ENCODE assay signal across 29 mouse cellular contexts in genomic region chrX:9256766-9257165, GRCm38 (mm10). TPM values are rescaled to one million over a fixed set of nuclear protein-coding genes. Genes with fewer than 3 reads are reported as not detected.
A peak's percentile ranks its signal among the peaks of the same experiment; 100 is the strongest.
DNase-seq lines count a peak whose midpoint lies in the region; ATAC-seq and TF ChIP-seq lines count a peak whose summit lies in the region.
"Had no signal": no experiment of that assay in that cellular context is flagged by ENCODE, and none has a peak within 500 bp of the region (broad histone marks: within the 10 kb centered on the region; RNA-seq: fewer than 3 reads in every experiment).

Gene Gm14862, minus strand, starts transcription at chrX:9256899.

- no peaks in the 10 kb centered on the region for H3K9me3 ChIP-seq in heart, embryonic 13.5 days
- no peaks in the 10 kb centered on the region for H3K9me3 ChIP-seq in liver, embryonic 13.5 days (replicated peaks)
- no peaks in the 10 kb centered on the region for H3K9me3 ChIP-seq in midbrain, embryonic 16.5 days (replicated peaks; ENCODE audit: control insufficient read depth, low read length, poor library complexity, severe bottlenecking)
- H3K9me3 ChIP-seq: embryonic facial prominence, embryonic 15.5 days; heart, embryonic 10.5 days; midbrain, embryonic 12.5 days had no signal

- peak within 1 kb of the TSS; percentile 27; the same call in 1 of the 2 replicates for H3K4me2 ChIP-seq in heart, embryonic 13.5 days
- H3K4me2 ChIP-seq in liver, embryonic 13.5 days: peak within 1 kb of the TSS; percentile 55
- no peak within 1 kb of the TSS for H3K4me2 ChIP-seq in midbrain, embryonic 16.5 days (ENCODE audit: low read length)
- H3K4me2 ChIP-seq: embryonic facial prominence, embryonic 15.5 days; midbrain, embryonic 12.5 days had no signal

- H3K79me2 ChIP-seq in heart, adult 2 months (replicated peaks; ENCODE audit: control insufficient read depth, insufficient read depth, low read length): no peaks in the 10 kb centered on the region

- intact Hi-C loops in heart, adult 2 months (cut with DNase I): no loop called here

- no peak within 1 kb of the TSS for H3K27ac ChIP-seq in heart, embryonic 13.5 days (replicated peaks)
- no peak within 1 kb of the TSS for H3K27ac ChIP-seq in heart, adult 2 months
- H3K27ac ChIP-seq in liver, embryonic 13.5 days: peak within 1 kb of the TSS; percentile 88
- no peak within 1 kb of the TSS for H3K27ac ChIP-seq in midbrain, embryonic 16.5 days (ENCODE audit: low read length)
- H3K27ac ChIP-seq: embryonic facial prominence, embryonic 15.5 days; heart, embryonic 10.5 days; layer of hippocampus, adult 2 months; midbrain, embryonic 12.5 days had no signal

- no peak within 1 kb of the TSS for H3K9ac ChIP-seq in heart, embryonic 13.5 days
- no peak within 1 kb of the TSS for H3K9ac ChIP-seq in heart, adult 2 months (ENCODE audit: low read depth, low read length)
- H3K9ac ChIP-seq in liver, embryonic 13.5 days: peak within 1 kb of the TSS; percentile 70
- H3K9ac ChIP-seq in midbrain, embryonic 16.5 days (ENCODE audit: low read depth, low read length): no peak within 1 kb of the TSS
- H3K9ac ChIP-seq: embryonic facial prominence, embryonic 15.5 days; forebrain, postnatal 0 days; midbrain, embryonic 12.5 days had no signal

- no peak for DNase-seq in heart, adult 2 months
- peak; percentile 43 for DNase-seq in liver, embryonic 13.5 days
- DNase-seq in urinary bladder, adult 18-20 months (ENCODE audit: low spot score in 2 of 2): no peak
- DNase-seq in testis, postnatal 10 days (ENCODE audit: low spot score): no peak
- DNase-seq: cerebellum, adult 9-10 months; forebrain, postnatal 0 days; gastrocnemius, postnatal 25 days; heart, postnatal 14 days; kidney, postnatal 25 days; lung, adult 18-20 months; lung, postnatal 10 days had no signal

- no peak for ATAC-seq in heart, embryonic 13.5 days (ENCODE audit: extremely low read depth, insufficient number of reproducible peaks, low FRiP score, low TSS enrichment)
- ATAC-seq in erythroblast, adult 5-6 weeks (replicated peaks; ENCODE audit: low FRiP score, poor library complexity, severe bottlenecking): peak; percentile 88
- peak; percentile 90 for ATAC-seq in liver, embryonic 13.5 days (ENCODE audit: low read depth)
- ATAC-seq in megakaryocyte-erythroid progenitor cell, adult 5-6 weeks (replicated peaks; ENCODE audit: low FRiP score, low TSS enrichment, poor library complexity, severe bottlenecking): peak; percentile 63
- no peak for ATAC-seq in midbrain, embryonic 16.5 days
- ATAC-seq: forebrain, postnatal 0 days; intestine, postnatal 0 days had no signal

- no peak for TF ChIP-seq EP300 in heart, adult 2 months (IDR thresholded peaks at IDR 0.05; ENCODE audit: insufficient read depth, low read depth, low read length)

- no peaks in the 10 kb centered on the region for H3K27me3 ChIP-seq in heart, embryonic 13.5 days (replicated peaks)
- no peaks in the 10 kb centered on the region for H3K27me3 ChIP-seq in heart, adult 2 months (ENCODE audit: control insufficient read depth, insufficient read depth, low read length)
- no peaks in the 10 kb centered on the region for H3K27me3 ChIP-seq in liver, embryonic 13.5 days
- no peaks in the 10 kb centered on the region for H3K27me3 ChIP-seq in midbrain, embryonic 16.5 days (ENCODE audit: control insufficient read depth, insufficient read depth, low read depth, low read length)
- H3K27me3 ChIP-seq: embryonic facial prominence, embryonic 15.5 days; midbrain, embryonic 12.5 days had no signal

- TF ChIP-seq CTCF in heart, adult 2 months (IDR thresholded peaks at IDR 0.05): no peak

- TF ChIP-seq POLR2A in heart, adult 2 months (IDR thresholded peaks at IDR 0.05; ENCODE audit: insufficient read depth, low read depth, low read length): no peak

- no peaks in the 10 kb centered on the region for H3K36me3 ChIP-seq in heart, embryonic 13.5 days
- no peaks in the 10 kb centered on the region for H3K36me3 ChIP-seq in heart, adult 2 months (ENCODE audit: control insufficient read depth, insufficient read depth, low read length)
- H3K36me3 ChIP-seq in liver, embryonic 13.5 days: no peaks in the 10 kb centered on the region
- H3K36me3 ChIP-seq in midbrain, embryonic 16.5 days (ENCODE audit: control insufficient read depth, insufficient read depth, low read length): no peaks in the 10 kb centered on the region
- H3K36me3 ChIP-seq: embryonic facial prominence, embryonic 15.5 days; heart, embryonic 10.5 days; midbrain, embryonic 12.5 days had no signal

- peak within 1 kb of the TSS; percentile 8; the same call in 1 of the 2 replicates for H3K4me3 ChIP-seq in heart, embryonic 13.5 days
- H3K4me3 ChIP-seq in heart, adult 2 months: no peak within 1 kb of the TSS
- H3K4me3 ChIP-seq in liver, embryonic 13.5 days (replicated peaks): peak within 1 kb of the TSS; percentile 57
- H3K4me3 ChIP-seq in midbrain, embryonic 16.5 days (ENCODE audit: low read depth, low read length): no peak within 1 kb of the TSS
- H3K4me3 ChIP-seq: embryonic facial prominence, embryonic 15.5 days; heart, embryonic 10.5 days; layer of hippocampus, adult 2 months; midbrain, embryonic 12.5 days had no signal

- no peaks in the 10 kb centered on the region for H3K4me1 ChIP-seq in heart, embryonic 13.5 days
- no peaks in the 10 kb centered on the region for H3K4me1 ChIP-seq in heart, adult 2 months (ENCODE audit: control insufficient read depth, insufficient read depth, low read length)
- peaks cover 14% of the 10 kb centered on the region for H3K4me1 ChIP-seq in liver, embryonic 13.5 days (replicated peaks)
- H3K4me1 ChIP-seq in midbrain, embryonic 16.5 days (ENCODE audit: control insufficient read depth, insufficient read depth, low read length): no peaks in the 10 kb centered on the region
- H3K4me1 ChIP-seq: embryonic facial prominence, embryonic 15.5 days; heart, embryonic 10.5 days; midbrain, embryonic 12.5 days had no signal

- WGBS in heart, embryonic 13.5 days: 66% methylated on average over 5 of the region's 5 CpGs
- 72% methylated on average over 5 of the region's 5 CpGs for WGBS in heart, adult 2 months
- 48% methylated on average over 5 of the region's 5 CpGs for WGBS in liver, embryonic 13.5 days (ENCODE audit: insufficient replicate concordance)
- 80% methylated on average over 5 of the region's 5 CpGs for WGBS in midbrain, embryonic 16.5 days

RNA-seq across cellular contexts. Expression of gene Gm14862, which starts in this region (rescaled TPM):
- 0.47 TPM in 1 of 2 replicates, not detected in the other for polyA plus RNA-seq in heart, embryonic 13.5 days (2015; fragmentation: Nextera tagmentation; extraction: Ambion mirVana)
- not detected for total RNA-seq in heart, adult 2 months (2021)
- polyA plus RNA-seq in heart, adult 2 months (2012; rRNA removed): not detected in 2 replicates
- total RNA-seq in erythroblast, adult 5-6 weeks (2015; ENCODE audit: low replicate concordance): 9.4 TPM in 1 of 2 replicates, not detected in the other
- 1.4 and 5.6 TPM in 2 replicates for total RNA-seq in erythroblast, adult 5-6 weeks (2017; ENCODE audit: low replicate concordance)
- polyA plus RNA-seq in liver, embryonic 13.5 days (2015; fragmentation: Nextera tagmentation; extraction: Ambion mirVana): 3.6 and 3.7 TPM in 2 replicates
- total RNA-seq in megakaryocyte-erythroid progenitor cell, adult 5-6 weeks (2014; fragmentation: Nextera tagmentation): not detected in 2 replicates
- total RNA-seq in megakaryocyte-erythroid progenitor cell, adult 5-6 weeks (2017): not detected in 2 replicates
- 0.24 TPM in 1 of 2 replicates, not detected in the other for polyA plus RNA-seq in midbrain, embryonic 16.5 days (2015; fragmentation: Nextera tagmentation; extraction: Ambion mirVana)
- total RNA-seq: adrenal gland, adult 18-20 months; ES-E14; forebrain, postnatal 0 days; gastrocnemius, postnatal 25 days; heart, postnatal 14 days; layer of hippocampus, adult 2 months; layer of hippocampus, postnatal 25 days; monocyte, adult 5-6 weeks had no signal
- polyA plus RNA-seq: embryonic facial prominence, embryonic 15.5 days; forebrain, embryonic 11.5 days; forebrain, postnatal 0 days; heart, embryonic 10.5 days; hindbrain, embryonic 11.5 days; intestine, postnatal 0 days; kidney, embryonic 14.5 days; neural tube, embryonic 11.5 days; small intestine, adult 2 months had no signal

Comparison
In these comparisons a context has a peak if more than half of its experiments do, and no peak if none do; other contexts are left out.
1. H3K4me3 ChIP-seq: peak in heart, embryonic 13.5 days (single experiment) and liver, embryonic 13.5 days (single experiment); none in heart, adult 2 months (single experiment) and midbrain, embryonic 16.5 days (single experiment).
2. Peak in ATAC-seq in megakaryocyte-erythroid progenitor cell, adult 5-6 weeks; RNA of the gene not detected or under 1 TPM.
3. ATAC-seq: peak in erythroblast, adult 5-6 weeks (single experiment) and liver, embryonic 13.5 days (single experiment); none in heart, embryonic 13.5 days (single experiment) and midbrain, embryonic 16.5 days (single experiment).